Mouse (Mus musculus) megakaryocyte-erythroid progenitor cell, adult 5-6 weeks (primary cell): ENCODE measurements around the gene Prcc. TPM values are rescaled to one million over a fixed set of nuclear protein-coding genes. Genes with fewer than 3 reads are reported as not detected.

Source experiments
- total RNA-seq, 2 experiments: library from RNA; stranded (forward) in 1 of 2; stranded (reverse) in 1 of 2; fragments of 200-1000, 215-1000 nt in 1 of 2; fragments of >200 nt in 1 of 2; fragmentation: Nextera tagmentation in 1 of 2; gene quantifications; 2 replicates each; pipeline ENCODE4 v1.2.3; 2014 to 2017

The Prcc gene
- total RNA-seq, 2 experiments from 2014 or later: 39.9 to 48.5 TPM

Other genes with a start within 250 kb of the Prcc start
- gene Lrrc71, start 137.0 kb downstream of the Prcc start, total RNA-seq (2014; fragmentation: Nextera tagmentation): not detected in 2 replicates
- 0.23 TPM in 1 of 2 replicates, not detected in the other for gene Lrrc71, start 137.0 kb downstream of the Prcc start, total RNA-seq (2017)
- not detected in 2 replicates for gene Ntrk1, start 90.4 kb downstream of the Prcc start, total RNA-seq (2014; fragmentation: Nextera tagmentation)
- gene Ntrk1, start 90.4 kb downstream of the Prcc start, total RNA-seq (2017): not detected in 2 replicates
- not detected in 2 replicates for gene Insrr, start 88.7 kb downstream of the Prcc start, total RNA-seq (2014; fragmentation: Nextera tagmentation)
- 0.15 TPM in 1 of 2 replicates, not detected in the other for gene Insrr, start 88.7 kb downstream of the Prcc start, total RNA-seq (2017)
- 3.3 and 15.3 TPM in 2 replicates for gene Pear1, start 61.3 kb downstream of the Prcc start, total RNA-seq (2014; fragmentation: Nextera tagmentation)
- gene Pear1, start 61.3 kb downstream of the Prcc start, total RNA-seq (2017): 3.2 and 4.3 TPM in 2 replicates
- 0.74 and 2.2 TPM in 2 replicates for gene Sh2d2a, start 38.9 kb downstream of the Prcc start, total RNA-seq (2014; fragmentation: Nextera tagmentation)
- 5.2 TPM in 1 of 2 replicates, not detected in the other for gene Sh2d2a, start 38.9 kb downstream of the Prcc start, total RNA-seq (2017)
- gene Hdgf, start 20.7 kb upstream of the Prcc start, total RNA-seq (2014; fragmentation: Nextera tagmentation): 676 and 813 TPM in 2 replicates
- 908 and 1,020 TPM in 2 replicates for gene Hdgf, start 20.7 kb upstream of the Prcc start, total RNA-seq (2017)
- gene Mrpl24, start 33.9 kb upstream of the Prcc start, total RNA-seq (2014; fragmentation: Nextera tagmentation): 147 and 201 TPM in 2 replicates
- 116 and 118 TPM in 2 replicates for gene Mrpl24, start 33.9 kb upstream of the Prcc start, total RNA-seq (2017)
- 65.1 and 78.0 TPM in 2 replicates for gene Isg20l2, start 44.7 kb upstream of the Prcc start, total RNA-seq (2014; fragmentation: Nextera tagmentation)
- 60.4 and 61.7 TPM in 2 replicates for gene Isg20l2, start 44.7 kb upstream of the Prcc start, total RNA-seq (2017)
- 26.9 and 34.3 TPM in 2 replicates for gene Rrnad1, start 45.1 kb upstream of the Prcc start, total RNA-seq (2014; fragmentation: Nextera tagmentation)
- 4.1 and 10.0 TPM in 2 replicates for gene Rrnad1, start 45.1 kb upstream of the Prcc start, total RNA-seq (2017)
- gene Crabp2, start 63.1 kb upstream of the Prcc start, total RNA-seq (2014; fragmentation: Nextera tagmentation): 2.8 TPM in 1 of 2 replicates, not detected in the other
- 1.2 TPM in 1 of 2 replicates, not detected in the other for gene Crabp2, start 63.1 kb upstream of the Prcc start, total RNA-seq (2017)
- gene Nes, start 85.5 kb upstream of the Prcc start, total RNA-seq (2014; fragmentation: Nextera tagmentation): not detected in 2 replicates
- 0.84 TPM in 1 of 2 replicates, not detected in the other for gene Nes, start 85.5 kb upstream of the Prcc start, total RNA-seq (2017)
- gene Bcan, start 114.6 kb upstream of the Prcc start, total RNA-seq (2014; fragmentation: Nextera tagmentation): not detected in 2 replicates
- gene Bcan, start 114.6 kb upstream of the Prcc start, total RNA-seq (2017): not detected in 2 replicates
- not detected in 2 replicates for gene Hapln2, start 142.0 kb upstream of the Prcc start, total RNA-seq (2014; fragmentation: Nextera tagmentation)
- not detected in 2 replicates for gene Hapln2, start 142.0 kb upstream of the Prcc start, total RNA-seq (2017)
- 48.6 and 79.2 TPM in 2 replicates for gene Gpatch4, start 157.5 kb upstream of the Prcc start, total RNA-seq (2014; fragmentation: Nextera tagmentation)
- gene Gpatch4, start 157.5 kb upstream of the Prcc start, total RNA-seq (2017): 81.0 and 81.9 TPM in 2 replicates
- gene Naxe, start 172.9 kb upstream of the Prcc start, total RNA-seq (2014; fragmentation: Nextera tagmentation): 36.8 and 68.7 TPM in 2 replicates
- gene Naxe, start 172.9 kb upstream of the Prcc start, total RNA-seq (2017): 21.8 and 25.8 TPM in 2 replicates
- gene Ttc24, start 192.7 kb upstream of the Prcc start, total RNA-seq (2014; fragmentation: Nextera tagmentation): not detected in 2 replicates
- gene Ttc24, start 192.7 kb upstream of the Prcc start, total RNA-seq (2017): not detected in 2 replicates
- 9.7 and 16.0 TPM in 2 replicates for gene Iqgap3, start 196.4 kb upstream of the Prcc start, total RNA-seq (2014; fragmentation: Nextera tagmentation)
- 6.6 and 15.2 TPM in 2 replicates for gene Iqgap3, start 196.4 kb upstream of the Prcc start, total RNA-seq (2017)